Mouse (Mus musculus) spleen, adult 2 months (tissue): ENCODE data around the gene Tmprss11a. TPM values are rescaled to one million over a fixed set of nuclear protein-coding genes. Genes with fewer than 3 reads are reported as not detected.

ENCODE experiments used
- DNase-seq, 2 experiments: peaks; one replicate each; pipeline versions ENCODE4 v3.0.0 to v3.0.0-alpha.2; 2012 to 2021; ENCODE audit warnings: low spot score in 2 of 2, low read depth in 1 of 2
- H3K27ac ChIP-seq: fragments of 200-500 bp; 2 replicates; pipeline ENCODE4 v1.5.1; 2012; ENCODE audit warnings: low read length, inconsistent platforms; ENCODE audit not compliant: insufficient read depth
- H3K27me3 ChIP-seq: fragments of 200-500 bp; 2 replicates; pipeline ENCODE4 v1.6.1; 2012; ENCODE audit warnings: mild to moderate bottlenecking, moderate library complexity, low read length, inconsistent platforms; ENCODE audit not compliant: control insufficient read depth, insufficient read depth
- H3K36me3 ChIP-seq: fragments of 200-500 bp; 2 replicates; pipeline ENCODE4 v1.6.1; 2012; ENCODE audit warnings: mild to moderate bottlenecking, low read length, inconsistent platforms; ENCODE audit not compliant: control insufficient read depth, insufficient read depth
- H3K4me1 ChIP-seq: fragments of 200-500 bp; 2 replicates; pipeline ENCODE4 v1.6.1; 2011; ENCODE audit warnings: inconsistent platforms; ENCODE audit not compliant: control insufficient read depth, insufficient read depth, insufficient read length
- H3K4me3 ChIP-seq: fragments of 200-500 bp; 2 replicates; pipeline ENCODE4 v1.5.1; 2011; ENCODE audit warnings: mild to moderate bottlenecking, inconsistent platforms; ENCODE audit not compliant: insufficient read depth, insufficient read length; ENCODE audit errors: extremely low read depth
- CTCF ChIP-seq: fragments of 200-500 bp; IDR thresholded peaks from 2 replicates; pipeline ENCODE4 v1.5.1; 2011; ENCODE audit warnings: mild to moderate bottlenecking, inconsistent platforms; ENCODE audit not compliant: insufficient read depth, insufficient read length, insufficient replicate concordance; ENCODE audit errors: extremely low read depth
- POLR2A ChIP-seq: fragments of 200-500 bp; IDR thresholded peaks from 2 replicates; pipeline ENCODE4 v1.6.1; 2011; ENCODE audit warnings: low read depth, low read length, inconsistent platforms
- WGBS: fragments of 180-500 bp; shearing (Covaris S2); methylation state at CpG from one replicate; pipeline ENCODE4 v1.1.7; 2018; 5-methylcytosine and 5-hydroxymethylcytosine counted together
- polyA plus RNA-seq: library from polyadenylated mRNA; depleted of rRNA; stranded (reverse); fragments of >200 nt; gene quantifications from 2 replicates; pipeline ENCODE4 v1.2.3, GENCODE M21; 2012

Gene Tmprss11a
- polyA plus RNA-seq, 1 experiment, result not detected

- Histone ChIP-seq H3K4me1 (no peaks in the 10 kb centered on the region), H3K27me3 (no peaks in the 10 kb centered on the region), H3K27ac (no peak overlapping the region), H3K4me3 (no peak overlapping the region), H3K36me3 (no peaks in the 10 kb centered on the region)
- 85% methylated on average over 2 of the region's 2 CpGs for WGBS
- DNase-seq, result no peak
- TF ChIP-seq POLR2A (no peak), CTCF (no peak)
Measured at GRCm38 (mm10) chr5:86439306-86439705, 29.5 kb downstream of the Tmprss11a start.

GRCm38 (mm10) chr5:86438548-86438947 is 30.2 kb downstream of the Tmprss11a start:
- no peak overlapping the region for H3K4me3 ChIP-seq
- no peak overlapping the region for H3K27ac ChIP-seq
- H3K36me3 ChIP-seq, result no peaks in the 10 kb centered on the region
- H3K27me3 ChIP-seq, result no peaks in the 10 kb centered on the region
- TF ChIP-seq POLR2A (no peak), CTCF (no peak)
- DNase-seq, result no peak
- no peaks in the 10 kb centered on the region for H3K4me1 ChIP-seq

GRCm38 (mm10) chr5:86432697-86433096 is 36.1 kb downstream of the Tmprss11a start:
- WGBS, result 8% methylated on average over 2 of the region's 2 CpGs
- Histone ChIP-seq H3K27me3 (no peaks in the 10 kb centered on the region), H3K4me3 (no peak overlapping the region), H3K36me3 (no peaks in the 10 kb centered on the region), H3K27ac (no peak overlapping the region), H3K4me1 (no peaks in the 10 kb centered on the region)
- TF ChIP-seq POLR2A (no peak), CTCF (no peak)
- no peak for DNase-seq

GRCm38 (mm10) chr5:86431096-86431495 is 37.7 kb downstream of the Tmprss11a start:
- H3K27ac ChIP-seq, result no peak overlapping the region
- no peaks in the 10 kb centered on the region for H3K27me3 ChIP-seq
- no peaks in the 10 kb centered on the region for H3K4me1 ChIP-seq
- DNase-seq, result no peak
- no peak overlapping the region for H3K4me3 ChIP-seq
- WGBS, result 68% methylated on average over 5 of the region's 5 CpGs
- H3K36me3 ChIP-seq, result no peaks in the 10 kb centered on the region
- TF ChIP-seq CTCF, result no peak
- no peak for TF ChIP-seq POLR2A

- no peak overlapping the region for H3K4me3 ChIP-seq
- no peak for TF ChIP-seq POLR2A
- TF ChIP-seq CTCF, result no peak
- no peaks in the 10 kb centered on the region for H3K4me1 ChIP-seq
- WGBS, result 53% methylated on average over 3 of the region's 3 CpGs
- no peak overlapping the region for H3K27ac ChIP-seq
- DNase-seq, result no peak
- H3K27me3 ChIP-seq, result no peaks in the 10 kb centered on the region
- no peaks in the 10 kb centered on the region for H3K36me3 ChIP-seq
Measured at GRCm38 (mm10) chr5:86421323-86422028, 47.3 kb downstream of the Tmprss11a start.

- no peak overlapping the region for H3K4me3 ChIP-seq
- no peak for DNase-seq
- no peaks in the 10 kb centered on the region for H3K4me1 ChIP-seq
- WGBS, result 24% methylated on average over 4 of the region's 4 CpGs
- no peak overlapping the region for H3K27ac ChIP-seq
- H3K36me3 ChIP-seq, result no peaks in the 10 kb centered on the region
- H3K27me3 ChIP-seq, result no peaks in the 10 kb centered on the region
- TF ChIP-seq POLR2A, result no peak
- no peak for TF ChIP-seq CTCF
Measured at GRCm38 (mm10) chr5:86419494-86419893, 49.3 kb downstream of the Tmprss11a start.

- H3K27ac ChIP-seq, result no peak overlapping the region
- DNase-seq, result no peak
- WGBS, result 78% methylated on average over 7 of the region's 7 CpGs
- TF ChIP-seq CTCF, result no peak
- no peak for TF ChIP-seq POLR2A
- H3K4me3 ChIP-seq, result no peak overlapping the region
- no peaks in the 10 kb centered on the region for H3K4me1 ChIP-seq
- H3K27me3 ChIP-seq, result no peaks in the 10 kb centered on the region
- H3K36me3 ChIP-seq, result no peaks in the 10 kb centered on the region
Measured at GRCm38 (mm10) chr5:86414280-86414679, 54.5 kb downstream of the Tmprss11a start.
